Mouse (Mus musculus): Measurements from ENCODE around the gene Gm14325. TPM values are rescaled to one million over a fixed set of nuclear protein-coding genes. Genes with fewer than 3 reads are reported as not detected.
"Not testable (repeated sequence)": the region's sequence is repeated elsewhere in the genome, so short reads cannot be mapped to it uniquely, and the experiment has no call there.

The Gm14325 gene
- total and polyA plus RNA-seq, 3 experiments, result 10.7 to 88.7 (median 81.2) TPM

- peak; percentile 38 for TF ChIP-seq CTCF (IDR thresholded peaks at IDR 0.05)
- intact Hi-C loops (cut with DNase I); H3K36me3 ChIP-seq (ENCODE audit: control insufficient read depth, insufficient read depth, low read length); H3K27me3 ChIP-seq (ENCODE audit: control insufficient read depth, insufficient read depth, low read length); H3K27ac ChIP-seq; H3K79me2 ChIP-seq (replicated peaks; ENCODE audit: control insufficient read depth, insufficient read depth, low read length); H3K9ac ChIP-seq (ENCODE audit: low read depth, low read length); H3K4me3 ChIP-seq; H3K4me1 ChIP-seq (ENCODE audit: control insufficient read depth, insufficient read depth, low read length): not testable (repeated sequence)
- peak in 1 of 2 experiments; percentile 54 for DNase-seq
- 69% methylated on average over 2 of the region's 5 CpGs for WGBS
Measured at GRCm38 (mm10) chr2:177821952-177822351, 18.2 kb downstream of the Gm14325 start.

- H3K9ac ChIP-seq (ENCODE audit: low read depth, low read length); H3K4me1 ChIP-seq (ENCODE audit: control insufficient read depth, insufficient read depth, low read length); H3K4me3 ChIP-seq; H3K79me2 ChIP-seq (replicated peaks; ENCODE audit: control insufficient read depth, insufficient read depth, low read length); H3K27me3 ChIP-seq (ENCODE audit: control insufficient read depth, insufficient read depth, low read length); intact Hi-C loops (cut with DNase I); H3K36me3 ChIP-seq (ENCODE audit: control insufficient read depth, insufficient read depth, low read length); DNase-seq; H3K27ac ChIP-seq: not testable (repeated sequence)
- WGBS, result no CpG with 5 or more reads among the region's 2 CpGs
Measured at GRCm38 (mm10) chr2:177806170-177806569, 34.0 kb downstream of the Gm14325 start.

- H3K9ac ChIP-seq (ENCODE audit: low read depth, low read length); intact Hi-C loops (cut with DNase I): not testable (repeated sequence)
Measured at GRCm38 (mm10) chr2:177787351-177787750, 52.8 kb downstream of the Gm14325 start.

More at GRCm38 (mm10) chr2:177787351-177787750, 52.8 kb downstream of the Gm14325 start:
- not testable (repeated sequence) for H3K36me3 ChIP-seq (ENCODE audit: control insufficient read depth, insufficient read depth, low read length); H3K27me3 ChIP-seq (ENCODE audit: control insufficient read depth, insufficient read depth, low read length); H3K4me1 ChIP-seq (ENCODE audit: control insufficient read depth, insufficient read depth, low read length); H3K27ac ChIP-seq; H3K79me2 ChIP-seq (replicated peaks; ENCODE audit: control insufficient read depth, insufficient read depth, low read length); H3K4me3 ChIP-seq; DNase-seq
- 32% methylated on average over 1 of the region's 1 CpGs for WGBS

Other genes starting within 250 kb of the Gm14325 start
- gene Gm14322, start 81.0 kb downstream of the Gm14325 start, total RNA-seq (2021), result 10 to 100 TPM; 16.2 to 16.3 TPM
- 1.5 TPM in 2 replicates for gene Gm14322, start 81.0 kb downstream of the Gm14325 start, polyA plus RNA-seq (2012; rRNA removed)
- 10 to 100 TPM; 54.1 to 66.7 TPM for gene Gm14327, start 56.8 kb upstream of the Gm14325 start, total RNA-seq (2021)
- 3.5 and 9.3 TPM in 2 replicates for gene Gm14327, start 56.8 kb upstream of the Gm14325 start, polyA plus RNA-seq (2012; rRNA removed)
- 1 to 10 TPM in 1 of 2 experiments, under 1 TPM in 1; 0.89 to 1.1 TPM for gene Zfp972, start 85.3 kb upstream of the Gm14325 start, total RNA-seq (2021)
- gene Zfp972, start 85.3 kb upstream of the Gm14325 start, polyA plus RNA-seq (2012; rRNA removed), result not detected in 2 replicates
- 10 to 100 TPM; 42.4 to 43.5 TPM for gene Gm14326, start 117.0 kb upstream of the Gm14325 start, total RNA-seq (2021)
- gene Gm14326, start 117.0 kb upstream of the Gm14325 start, polyA plus RNA-seq (2012; rRNA removed), result 7.0 and 9.4 TPM in 2 replicates
- gene Zfp971, start 182.9 kb upstream of the Gm14325 start, total RNA-seq (2021), result 100 to 1,000 TPM in 1 of 2 experiments, 10 to 100 TPM in 1; 99.5 to 124 TPM
- 3.1 and 9.1 TPM in 2 replicates for gene Zfp971, start 182.9 kb upstream of the Gm14325 start, polyA plus RNA-seq (2012; rRNA removed)
- gene Zfp931, start 238.1 kb upstream of the Gm14325 start, total RNA-seq (2021), result 10 to 100 TPM; 11.7 to 14.9 TPM
- gene Zfp931, start 238.1 kb upstream of the Gm14325 start, polyA plus RNA-seq (2012; rRNA removed), result 2.6 and 5.0 TPM in 2 replicates

Data from heart, adult 2 months (tissue).